Mouse (Mus musculus) hindbrain, embryonic 14.5 days (tissue): ENCODE results near the gene Cdh3. TPM values are rescaled to one million over a fixed set of nuclear protein-coding genes. Genes with fewer than 3 reads are reported as not detected.

ENCODE experiments used
- ATAC-seq: fragments of 200-750 bp; cut with Nextera tagmentation; 2 replicates; pipeline ENCODE4 v1.8.0; 2017; ENCODE audit warnings: moderate number of reproducible peaks, mild to moderate bottlenecking, moderate TSS enrichment, moderate library complexity; ENCODE audit not compliant: low FRiP score
- DNase-seq: peaks from one replicate; pipeline ENCODE4 v3.0.0-alpha.2; 2015; ENCODE audit warnings: low spot score
- H3K27ac ChIP-seq: fragments of 300-500 bp; sonication (generic); 2 replicates; pipeline ENCODE4 v1.5.1; 2014; ENCODE audit warnings: mild to moderate bottlenecking, moderate library complexity
- H3K27me3 ChIP-seq: fragments of 300-500 bp; sonication (generic); 2 replicates; pipeline ENCODE4 v1.6.1; 2014; ENCODE audit warnings: mild to moderate bottlenecking, low read length, mixed read lengths; ENCODE audit not compliant: control insufficient read depth, insufficient read depth
- H3K36me3 ChIP-seq: fragments of 300-500 bp; sonication (generic); replicated peaks from 2 replicates; pipeline ENCODE4 v1.6.1; 2014; ENCODE audit not compliant: control insufficient read depth, insufficient read depth
- H3K4me1 ChIP-seq: fragments of 300-500 bp; sonication (generic); replicated peaks from 2 replicates; pipeline ENCODE4 v1.6.1; 2014; ENCODE audit warnings: antibody characterized with exemption, low read length, mixed read lengths; ENCODE audit not compliant: control insufficient read depth, insufficient read depth
- H3K4me2 ChIP-seq: fragments of 300-500 bp; sonication (generic); replicated peaks from 2 replicates; pipeline ENCODE4 v1.6.1; 2014; ENCODE audit warnings: mild to moderate bottlenecking, moderate library complexity
- H3K4me3 ChIP-seq: fragments of 300-500 bp; sonication (generic); replicated peaks from 2 replicates; pipeline ENCODE4 v1.5.1; 2014; ENCODE audit warnings: mild to moderate bottlenecking, low read length
- H3K9ac ChIP-seq: fragments of 300-500 bp; sonication (generic); 2 replicates; pipeline ENCODE4 v1.6.1; 2014
- H3K9me3 ChIP-seq: fragments of 300-500 bp; sonication (generic); 2 replicates; pipeline ENCODE4 v1.6.1; 2016; ENCODE audit warnings: low read length; ENCODE audit not compliant: control insufficient read depth
- WGBS: fragments of 180-500 bp; shearing (Covaris S2); extraction: QIAGEN DNeasy Blood & Tissue Kit; methylation state at CpG from one replicate; pipeline ENCODE4 v1.1.7; 2014; 5-methylcytosine and 5-hydroxymethylcytosine counted together
- polyA plus RNA-seq: library from polyadenylated mRNA; unstranded; fragments of >200 nt; fragmentation: Nextera tagmentation; extraction: Ambion mirVana; gene quantifications from 2 replicates; pipeline ENCODE4 v1.2.1, GENCODE M21; 2014

The Cdh3 gene
- polyA plus RNA-seq, 1 experiment from 2014 or later = 4.1 TPM

GRCm38 (mm10) chr8:106574283-106574682 lies 63.6 kb downstream of the Cdh3 start:
- WGBS = 93% methylated on average over 4 of the region's 4 CpGs
- Histone ChIP-seq H3K4me2 (no peak overlapping the region), H3K4me1 (no peaks in the 10 kb centered on the region), H3K36me3 (no peaks in the 10 kb centered on the region), H3K9me3 (no peaks in the 10 kb centered on the region), H3K27ac (no peak overlapping the region), H3K4me3 (no peak overlapping the region), H3K27me3 (no peaks in the 10 kb centered on the region), H3K9ac (no peak overlapping the region)
- ATAC-seq = no peak
- DNase-seq = no peak

- DNase-seq = no peak
- Histone ChIP-seq H3K9me3 (no peaks in the 10 kb centered on the region), H3K27me3 (no peaks in the 10 kb centered on the region), H3K36me3 (no peaks in the 10 kb centered on the region), H3K27ac (no peak overlapping the region), H3K4me1 (no peaks in the 10 kb centered on the region), H3K4me3 (no peak overlapping the region), H3K4me2 (no peak overlapping the region), H3K9ac (no peak overlapping the region)
- no peak; the same call in 1 of the 2 replicates for ATAC-seq
- WGBS = 53% methylated on average over 6 of the region's 6 CpGs
Measured at GRCm38 (mm10) chr8:106576849-106577555, 66.3 kb downstream of the Cdh3 start.

GRCm38 (mm10) chr8:106579510-106579909 lies 68.8 kb downstream of the Cdh3 start:
- DNase-seq (no peak), ATAC-seq (no peak)
- Histone ChIP-seq H3K36me3 (no peaks in the 10 kb centered on the region), H3K4me3 (no peak overlapping the region), H3K27ac (no peak overlapping the region), H3K4me1 (no peaks in the 10 kb centered on the region), H3K9ac (no peak overlapping the region), H3K4me2 (no peak overlapping the region), H3K9me3 (no peaks in the 10 kb centered on the region), H3K27me3 (no peaks in the 10 kb centered on the region)
- WGBS = 81% methylated on average over 2 of the region's 2 CpGs

- no peak overlapping the region for H3K4me3 ChIP-seq
- no peak overlapping the region for H3K4me2 ChIP-seq
- no peak for DNase-seq
- no peaks in the 10 kb centered on the region for H3K4me1 ChIP-seq
- WGBS = 72% methylated on average over 6 of the region's 6 CpGs
- H3K9me3 ChIP-seq = no peaks in the 10 kb centered on the region
- no peaks in the 10 kb centered on the region for H3K27me3 ChIP-seq
- no peak overlapping the region for H3K9ac ChIP-seq
- H3K36me3 ChIP-seq = no peaks in the 10 kb centered on the region
- no peak overlapping the region for H3K27ac ChIP-seq
- ATAC-seq = no peak
Measured at GRCm38 (mm10) chr8:106581344-106582088, 70.8 kb downstream of the Cdh3 start.

GRCm38 (mm10) chr8:106584942-106585670 lies 74.4 kb downstream of the Cdh3 start:
- 77% methylated on average over 11 of the region's 11 CpGs for WGBS
- no peaks in the 10 kb centered on the region for H3K9me3 ChIP-seq
- no peaks in the 10 kb centered on the region for H3K36me3 ChIP-seq
- no peak for DNase-seq
- H3K4me2 ChIP-seq = no peak overlapping the region
- H3K9ac ChIP-seq = no peak overlapping the region
- H3K4me3 ChIP-seq = no peak overlapping the region
- no peak overlapping the region for H3K27ac ChIP-seq
- H3K27me3 ChIP-seq = no peaks in the 10 kb centered on the region
- no peak for ATAC-seq
- no peaks in the 10 kb centered on the region for H3K4me1 ChIP-seq

- no peak overlapping the region for H3K9ac ChIP-seq
- no peak overlapping the region for H3K4me2 ChIP-seq
- no peaks in the 10 kb centered on the region for H3K9me3 ChIP-seq
- no peaks in the 10 kb centered on the region for H3K4me1 ChIP-seq
- no peak overlapping the region for H3K27ac ChIP-seq
- no peaks in the 10 kb centered on the region for H3K36me3 ChIP-seq
- H3K27me3 ChIP-seq = no peaks in the 10 kb centered on the region
- DNase-seq (no peak), ATAC-seq (no peak)
- 90% methylated on average over 3 of the region's 3 CpGs for WGBS
- H3K4me3 ChIP-seq = no peak overlapping the region
Measured at GRCm38 (mm10) chr8:106585671-106586037, 75.0 kb downstream of the Cdh3 start.

- no peak overlapping the region for H3K27ac ChIP-seq
- DNase-seq (no peak), ATAC-seq (no peak)
- no peaks in the 10 kb centered on the region for H3K4me1 ChIP-seq
- no peaks in the 10 kb centered on the region for H3K36me3 ChIP-seq
- WGBS = 89% methylated on average over 8 of the region's 8 CpGs
- H3K9ac ChIP-seq = no peak overlapping the region
- no peaks in the 10 kb centered on the region for H3K27me3 ChIP-seq
- no peaks in the 10 kb centered on the region for H3K9me3 ChIP-seq
- H3K4me3 ChIP-seq = no peak overlapping the region
- H3K4me2 ChIP-seq = no peak overlapping the region
Measured at GRCm38 (mm10) chr8:106586896-106587295, 76.2 kb downstream of the Cdh3 start.

- Histone ChIP-seq H3K36me3 (no peaks in the 10 kb centered on the region), H3K4me1 (no peaks in the 10 kb centered on the region), H3K4me2 (no peak overlapping the region), H3K4me3 (no peak overlapping the region), H3K27me3 (no peaks in the 10 kb centered on the region), H3K27ac (no peak overlapping the region), H3K9me3 (no peaks in the 10 kb centered on the region), H3K9ac (no peak overlapping the region)
- 71% methylated on average over 3 of the region's 3 CpGs for WGBS
- no peak for ATAC-seq
- no peak for DNase-seq
Measured at GRCm38 (mm10) chr8:106588443-106589431, 78.0 kb downstream of the Cdh3 start.
